Mouse (Mus musculus) left cerebral cortex, postnatal 25 days (tissue): Measurements from ENCODE around the gene Lmo7. TPM values are rescaled to one million over a fixed set of nuclear protein-coding genes. Genes with fewer than 3 reads are reported as not detected.

Source experiments
- DNase-seq, 2 experiments: peaks; one replicate each; pipeline ENCODE4 v3.0.0; 2022; ENCODE audit warnings: low spot score in 2 of 2, mixed read lengths in 1 of 2
- intact Hi-C: fragments of 180-260 bp; cut with DNase I; formaldehyde crosslinking; loops from one replicate; pipeline ENCODE4 v1.15.1; 2025
- total RNA-seq, 2 experiments: library from RNA; stranded (reverse); gene quantifications; 2 replicates each; pipeline ENCODE4 v1.2.3; 2021

The Lmo7 gene
- total RNA-seq, 2 experiments from 2014 or later, result 91.0 to 115 TPM

GRCm38 (mm10) chr14:101822390-101822789 lies 92.6 kb downstream of the Lmo7 start:
- intact Hi-C loops, result no loop called here
- DNase-seq, result no peak

GRCm38 (mm10) chr14:101822871-101823270 lies 93.1 kb downstream of the Lmo7 start:
- no peak for DNase-seq
- intact Hi-C loops, result no loop called here

- no peak for DNase-seq
- intact Hi-C loops, result no loop called here
Measured at GRCm38 (mm10) chr14:101829676-101830075, 99.9 kb downstream of the Lmo7 start.

GRCm38 (mm10) chr14:101830116-101830515 lies 100.4 kb downstream of the Lmo7 start:
- DNase-seq, result no peak
- intact Hi-C loops, result no loop called here

- no peak for DNase-seq
- intact Hi-C loops, result no loop called here
Measured at GRCm38 (mm10) chr14:101834109-101834508, 104.4 kb downstream of the Lmo7 start.

- intact Hi-C loops, result no loop called here
- DNase-seq, result no peak
Measured at GRCm38 (mm10) chr14:101836401-101836800, 106.6 kb downstream of the Lmo7 start.

- intact Hi-C loops, result no loop called here
- DNase-seq, result no peak
Measured at GRCm38 (mm10) chr14:101837176-101837575, 107.4 kb downstream of the Lmo7 start.

- DNase-seq, result peak; percentile 28 to 87
- intact Hi-C loops, result no loop called here
Measured at GRCm38 (mm10) chr14:101838231-101838839, 108.6 kb downstream of the Lmo7 start.

- intact Hi-C loops, result loop anchor here (2.0 to 5.0 kb wide), 3 partner anchors 27 to 357 kb away; no protein-coding TSS in a partner anchor
Measured at GRCm38 (mm10) chr14:101839771-101840731, 110.3 kb downstream of the Lmo7 start.

GRCm38 (mm10) chr14:101841271-101841670 lies 111.5 kb downstream of the Lmo7 start:
- intact Hi-C loops, result loop anchor here (2.0 to 5.0 kb wide), 3 partner anchors 26 to 356 kb away; no protein-coding TSS in a partner anchor
- DNase-seq, result no peak

More at GRCm38 (mm10) chr14:101839771-101840731, 110.3 kb downstream of the Lmo7 start:
- peak; percentile 73 to 87 for DNase-seq

- peak in 1 of 2 experiments; percentile 17 for DNase-seq
- intact Hi-C loops, result loop anchor here (5.0 kb wide), 2 partner anchors 90 to 355 kb away; no protein-coding TSS in a partner anchor
Measured at GRCm38 (mm10) chr14:101842521-101842920, 112.8 kb downstream of the Lmo7 start.

- peak; percentile 65 to 91 for DNase-seq
- intact Hi-C loops, result loop anchor here (5.0 kb wide), 2 partner anchors 89 to 354 kb away; no protein-coding TSS in a partner anchor
Measured at GRCm38 (mm10) chr14:101843443-101843842, 113.7 kb downstream of the Lmo7 start.

GRCm38 (mm10) chr14:101844467-101844866 lies 114.7 kb downstream of the Lmo7 start:
- intact Hi-C loops, result loop anchor here (5.0 kb wide), 2 partner anchors 88 to 353 kb away; no protein-coding TSS in a partner anchor
- DNase-seq, result no peak

- DNase-seq, result no peak
- intact Hi-C loops, result no loop called here
Measured at GRCm38 (mm10) chr14:101846097-101846882, 116.5 kb downstream of the Lmo7 start.

- no peak for DNase-seq
- intact Hi-C loops, result no loop called here
Measured at GRCm38 (mm10) chr14:101847520-101847919, 117.8 kb downstream of the Lmo7 start.

GRCm38 (mm10) chr14:101852584-101853195 lies 122.9 kb downstream of the Lmo7 start:
- intact Hi-C loops, result no loop called here
- no peak for DNase-seq

- no peak for DNase-seq
- intact Hi-C loops, result no loop called here
Measured at GRCm38 (mm10) chr14:101853207-101853606, 123.5 kb downstream of the Lmo7 start.

- no peak for DNase-seq
- intact Hi-C loops, result no loop called here
Measured at GRCm38 (mm10) chr14:101853722-101854121, 124.0 kb downstream of the Lmo7 start.

- no peak for DNase-seq
- intact Hi-C loops, result no loop called here
Measured at GRCm38 (mm10) chr14:101854226-101854625, 124.5 kb downstream of the Lmo7 start.
